Mouse (Mus musculus): ENCODE measurements around the gene Psmd4.

DNA sequence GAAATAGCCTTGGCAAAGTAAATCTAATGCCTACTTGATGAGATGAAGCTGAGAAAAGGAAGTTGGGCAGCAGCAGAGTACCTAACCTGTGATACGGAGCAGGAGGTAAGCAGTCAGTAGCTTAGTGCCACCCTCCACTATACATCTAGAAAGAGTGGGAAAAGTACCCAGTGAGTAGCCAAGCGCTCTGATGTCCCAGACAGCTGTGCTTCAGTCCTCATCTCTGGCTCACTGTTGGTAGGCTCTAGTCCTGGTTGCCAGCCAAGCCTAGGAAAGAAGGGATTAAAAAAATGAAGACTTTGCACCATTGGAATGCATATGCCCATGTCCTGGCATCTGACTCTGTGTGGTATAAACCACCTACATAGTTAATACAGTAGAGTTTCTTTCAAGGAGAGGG, 56.9 kb downstream of the Psmd4 start:
- TF ChIP-seq CTCF (IDR thresholded peaks at IDR 0.05; ENCODE audit: borderline replicate concordance, insufficient read depth, low read depth, low read length) (no peak), POLR2A (IDR thresholded peaks at IDR 0.05; ENCODE audit: borderline replicate concordance, insufficient read depth, low read length) (no peak)

Data from cerebellum, adult 2 months (tissue).